Mouse (Mus musculus) brown adipose tissue, adult 24 weeks (tissue): ENCODE results near the gene Golt1a. TPM values are rescaled to one million over a fixed set of nuclear protein-coding genes. Genes with fewer than 3 reads are reported as not detected.

Experiments
- H3K27ac ChIP-seq: fragments of 200-500 bp; replicated peaks from 2 replicates; pipeline ENCODE4 v1.5.1; 2012; ENCODE audit warnings: low read depth, mild to moderate bottlenecking, low read length
- H3K4me1 ChIP-seq: fragments of 200-500 bp; 2 replicates; pipeline ENCODE4 v1.6.1; 2012; ENCODE audit warnings: low read length, mixed read lengths; ENCODE audit not compliant: control insufficient read depth, insufficient read depth, insufficient read length
- H3K4me3 ChIP-seq: fragments of 200-500 bp; 2 replicates; pipeline ENCODE4 v1.5.1; 2012; ENCODE audit warnings: low read depth, mild to moderate bottlenecking, low read length, moderate library complexity; ENCODE audit not compliant: insufficient read depth
- polyA plus RNA-seq: library from polyadenylated mRNA; stranded (reverse); fragments of >200 nt; gene quantifications from 2 replicates; pipeline ENCODE4 v1.2.4, GENCODE M21; 2012; ENCODE audit not compliant: missing spikeins, insufficient read depth, insufficient read length

Golt1a gene
- polyA plus RNA-seq, 1 experiment, result not detected

- Histone ChIP-seq H3K27ac (no peak overlapping the region), H3K4me1 (no peaks in the 10 kb centered on the region), H3K4me3 (no peak overlapping the region)
Measured at GRCm38 (mm10) chr1:133285907-133286306, 23.7 kb upstream of the Golt1a start.

DNA sequence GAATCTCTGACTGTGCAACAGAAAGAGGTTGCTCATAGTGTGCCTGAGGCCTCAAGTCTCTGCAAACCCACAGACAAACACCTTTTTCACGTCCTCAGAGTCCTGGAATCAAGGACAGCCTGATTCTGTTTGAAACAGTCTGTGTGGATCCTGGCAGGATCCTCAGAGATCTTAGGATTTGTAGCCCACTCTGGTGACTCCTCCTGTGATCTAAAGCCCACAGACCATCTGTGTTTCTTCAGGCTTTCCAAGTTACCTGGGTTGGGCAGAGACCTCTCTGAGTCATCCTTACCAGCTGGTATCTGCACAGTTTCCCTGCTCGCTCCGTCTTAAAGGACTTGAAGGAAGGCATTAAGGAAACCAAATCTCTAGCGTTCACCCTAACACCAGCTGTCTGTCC is 22.5 kb upstream of the Golt1a start:
- no peaks in the 10 kb centered on the region for H3K4me1 ChIP-seq
- no peak overlapping the region for H3K4me3 ChIP-seq
- no peak overlapping the region for H3K27ac ChIP-seq

DNA sequence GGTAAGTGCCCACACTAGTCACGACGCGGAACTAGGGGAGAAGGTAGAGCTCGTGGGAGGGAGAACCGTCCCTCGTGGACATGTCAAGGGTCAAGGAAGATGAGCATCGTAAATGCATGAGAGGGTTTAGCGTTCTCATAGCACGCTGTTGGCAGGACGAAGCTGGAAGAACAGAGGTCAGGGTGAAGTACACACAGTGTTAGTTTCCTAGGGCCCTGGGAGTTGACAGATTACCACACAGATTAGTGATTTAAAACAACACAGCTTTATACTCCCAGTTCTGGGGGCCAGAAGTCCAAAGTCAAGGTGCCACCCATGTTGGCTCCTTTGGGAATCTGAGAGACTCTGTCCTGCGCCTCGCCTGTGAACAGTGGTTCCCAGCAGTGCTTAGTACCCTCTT is 21.7 kb upstream of the Golt1a start:
- no peak overlapping the region for H3K27ac ChIP-seq
- H3K4me3 ChIP-seq, result no peak overlapping the region
- no peaks in the 10 kb centered on the region for H3K4me1 ChIP-seq

DNA sequence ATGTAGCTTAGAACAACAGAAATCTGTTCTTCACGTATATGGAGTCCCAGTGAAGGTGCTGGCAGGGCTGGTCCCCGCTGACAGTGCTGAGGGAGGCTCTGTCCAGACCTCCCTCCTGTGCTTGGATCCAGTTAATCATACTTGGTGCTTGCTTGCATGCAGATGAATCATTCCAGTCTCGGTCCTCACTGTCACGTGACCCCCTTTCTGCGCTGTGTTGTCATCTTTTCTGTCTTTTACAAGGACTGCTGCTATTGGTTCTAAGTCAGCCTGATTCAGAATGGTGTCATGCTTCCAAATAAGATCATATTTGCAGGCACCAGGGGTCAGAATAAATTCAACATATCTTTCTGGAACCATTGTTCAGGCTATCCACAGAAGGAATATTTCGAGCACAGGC is 17.7 kb upstream of the Golt1a start:
- no peak overlapping the region for H3K27ac ChIP-seq
- no peaks in the 10 kb centered on the region for H3K4me1 ChIP-seq
- no peak overlapping the region for H3K4me3 ChIP-seq

- H3K4me1 ChIP-seq, result no peaks in the 10 kb centered on the region
- H3K27ac ChIP-seq, result no peak overlapping the region
- no peak overlapping the region for H3K4me3 ChIP-seq
Measured at GRCm38 (mm10) chr1:133292608-133293007, 17.0 kb upstream of the Golt1a start.

DNA sequence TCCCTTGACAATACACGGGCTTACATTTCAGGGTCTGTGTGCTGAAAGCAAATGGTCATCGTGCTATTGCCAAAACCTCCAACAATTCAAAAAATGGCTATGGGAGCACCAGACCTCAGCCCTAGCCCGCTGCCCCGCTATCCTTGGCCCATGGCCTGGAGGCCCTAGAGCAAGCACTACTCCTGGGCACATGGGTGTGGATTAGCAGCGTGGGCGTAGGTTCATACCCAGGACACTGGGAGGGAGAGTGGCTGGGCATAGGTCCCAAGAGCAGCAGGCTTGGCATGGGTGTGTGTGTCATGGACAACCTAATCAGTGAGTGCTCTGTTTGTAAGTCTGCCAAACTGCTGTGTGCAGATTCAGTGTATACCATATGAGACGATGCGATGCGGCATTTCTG is 13.2 kb upstream of the Golt1a start:
- Histone ChIP-seq H3K4me3 (no peak overlapping the region), H3K4me1 (no peaks in the 10 kb centered on the region), H3K27ac (no peak overlapping the region)

GRCm38 (mm10) chr1:133298816-133299215 is 10.8 kb upstream of the Golt1a start:
- Histone ChIP-seq H3K4me1 (no peaks in the 10 kb centered on the region), H3K27ac (no peak overlapping the region), H3K4me3 (no peak overlapping the region)

- no peaks in the 10 kb centered on the region for H3K4me1 ChIP-seq
Measured at GRCm38 (mm10) chr1:133302540-133302939, 7.1 kb upstream of the Golt1a start.

GRCm38 (mm10) chr1:133306842-133307241 is 2.8 kb upstream of the Golt1a start:
- no peak overlapping the region for H3K4me3 ChIP-seq
- H3K27ac ChIP-seq, result no peak overlapping the region

More at GRCm38 (mm10) chr1:133302540-133302939, 7.1 kb upstream of the Golt1a start:
- Histone ChIP-seq H3K4me3 (no peak overlapping the region), H3K27ac (no peak overlapping the region)

GRCm38 (mm10) chr1:133307318-133307717 is 2.3 kb upstream of the Golt1a start:
- no peaks in the 10 kb centered on the region for H3K4me1 ChIP-seq
- H3K27ac ChIP-seq, result no peak overlapping the region
- no peak overlapping the region for H3K4me3 ChIP-seq

More at GRCm38 (mm10) chr1:133306842-133307241, 2.8 kb upstream of the Golt1a start:
- H3K4me1 ChIP-seq, result no peaks in the 10 kb centered on the region

DNA sequence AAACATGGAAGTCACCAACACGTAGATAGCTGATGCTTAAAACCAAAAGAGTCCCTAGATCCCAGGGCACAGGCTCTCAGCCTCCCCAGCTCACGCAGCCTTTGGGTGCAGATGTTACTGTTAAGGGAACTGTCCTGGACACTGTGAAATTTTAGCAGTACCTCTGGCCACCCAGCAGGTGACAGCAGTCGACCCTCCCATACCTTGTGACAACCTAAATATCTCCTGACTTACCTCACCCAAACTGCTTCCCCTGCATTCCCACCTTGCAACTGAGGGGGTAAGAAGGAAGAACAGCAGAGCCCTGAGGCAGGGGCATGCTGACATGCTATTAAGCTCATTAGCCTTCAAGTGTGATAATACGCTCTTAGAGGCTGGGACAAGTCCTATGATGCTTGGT is 1.6 kb downstream of the Golt1a start:
- H3K27ac ChIP-seq, result no peak overlapping the region
- H3K4me1 ChIP-seq, result no peaks in the 10 kb centered on the region
- no peak overlapping the region for H3K4me3 ChIP-seq

DNA sequence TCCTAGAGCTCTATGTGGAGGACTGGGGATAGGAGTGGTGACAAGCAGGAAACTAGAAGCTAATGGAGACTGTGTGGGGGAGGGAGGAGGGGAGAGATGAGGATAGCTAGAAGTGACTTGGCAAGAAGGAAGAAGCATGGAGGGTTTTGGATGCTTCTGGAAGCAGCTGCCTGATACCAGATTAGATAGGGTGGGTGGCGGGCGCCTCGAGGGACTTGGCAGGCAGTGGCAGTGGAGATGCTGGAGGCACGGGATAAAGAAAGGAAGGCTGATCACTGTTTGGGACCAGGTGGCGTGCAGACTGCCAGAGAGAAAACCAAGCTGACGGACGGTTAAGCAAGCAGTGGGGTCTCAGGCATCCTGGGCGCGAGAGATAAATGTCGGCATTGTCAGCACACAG is 2.3 kb downstream of the Golt1a start:
- no peaks in the 10 kb centered on the region for H3K4me1 ChIP-seq
- H3K4me3 ChIP-seq, result no peak overlapping the region
- no peak overlapping the region for H3K27ac ChIP-seq

- no peak overlapping the region for H3K4me3 ChIP-seq
- no peak overlapping the region for H3K27ac ChIP-seq
- H3K4me1 ChIP-seq, result no peaks in the 10 kb centered on the region
Measured at GRCm38 (mm10) chr1:133314364-133314763, 4.8 kb downstream of the Golt1a start.

DNA sequence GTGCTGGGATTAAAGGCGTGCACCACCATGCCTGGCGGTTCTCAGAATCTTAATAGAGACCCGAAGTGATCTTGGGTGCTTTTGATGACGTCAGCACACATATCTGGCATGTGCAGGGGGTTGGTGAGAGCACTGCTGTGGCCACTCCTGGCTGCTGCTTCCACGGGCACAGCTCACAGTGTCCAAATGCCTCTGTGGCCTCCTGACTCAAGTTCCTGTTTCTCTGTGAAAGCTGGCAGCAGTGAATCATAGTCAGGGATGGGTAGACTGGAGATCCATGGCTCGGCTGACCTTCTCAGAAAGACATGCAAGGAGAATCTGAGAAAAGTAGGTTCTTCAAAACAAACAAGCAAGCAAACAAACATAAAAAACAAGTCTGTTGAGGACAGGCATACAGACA is 6.2 kb downstream of the Golt1a start:
- Histone ChIP-seq H3K27ac (no peak overlapping the region), H3K4me3 (no peak overlapping the region), H3K4me1 (no peaks in the 10 kb centered on the region)

DNA sequence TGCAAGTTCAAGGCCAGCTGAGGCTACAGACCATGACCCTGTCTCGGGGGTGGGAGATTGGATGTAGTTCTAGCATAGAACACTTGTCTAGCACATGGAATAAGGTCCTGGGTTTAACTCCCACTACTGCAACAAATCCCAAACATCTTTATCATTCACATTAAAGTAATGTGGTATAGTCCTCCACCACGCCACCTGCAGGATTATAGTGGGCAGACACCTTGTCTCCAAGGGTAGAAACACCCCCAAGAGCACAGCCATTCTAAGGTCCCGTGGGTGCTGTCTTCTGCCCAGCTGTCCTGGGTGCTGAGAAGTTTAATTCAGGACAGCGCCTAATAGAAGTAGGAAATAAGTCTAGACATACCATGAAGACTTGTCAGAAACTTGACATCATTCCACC is 7.0 kb downstream of the Golt1a start:
- H3K4me1 ChIP-seq, result no peaks in the 10 kb centered on the region
- no peak overlapping the region for H3K4me3 ChIP-seq
- no peak overlapping the region for H3K27ac ChIP-seq

DNA sequence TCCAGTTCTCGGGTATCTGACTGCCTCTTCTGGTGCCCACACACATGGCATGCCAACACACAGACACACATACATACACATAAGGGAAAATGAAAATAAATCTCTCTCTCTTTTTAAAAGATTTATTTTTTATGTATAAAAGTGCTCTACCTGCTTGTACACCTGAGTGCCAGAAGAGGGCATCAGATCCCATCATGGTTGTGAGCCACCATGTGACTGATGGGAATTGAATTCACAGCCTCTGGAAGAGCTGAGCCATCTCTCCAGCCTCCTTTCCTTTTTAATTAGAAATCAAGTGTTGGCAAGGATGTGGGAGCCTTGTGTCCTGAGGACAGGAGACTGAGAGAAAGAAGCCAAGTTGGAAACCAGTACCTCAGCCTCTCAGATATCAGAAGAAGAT is 7.5 kb downstream of the Golt1a start:
- H3K27ac ChIP-seq, result no peak overlapping the region
- H3K4me1 ChIP-seq, result no peaks in the 10 kb centered on the region
- H3K4me3 ChIP-seq, result no peak overlapping the region
